Mouse (Mus musculus) urinary bladder, postnatal 0 days (tissue): Measurements from ENCODE around the gene Trappc3l. TPM values are rescaled to one million over a fixed set of nuclear protein-coding genes. Genes with fewer than 3 reads are reported as not detected.

ENCODE experiments used
- polyA plus RNA-seq: library from polyadenylated mRNA; unstranded; fragments of >200 nt; fragmentation: Nextera tagmentation; extraction: Ambion mirVana; gene quantifications from 2 replicates; pipeline ENCODE4 v1.2.1, GENCODE M21; 2015

Gene Trappc3l
- polyA plus RNA-seq = 0.19 TPM in 1 of 2 replicates, not detected in the other

GRCm38 (mm10) chr10:34037401-34037800, at the start of gene Trappc3l:
Gene Trappc3l, plus strand, starts transcription at chr10:34037597.

GRCm38 (mm10) chr10:34019302-34020075, 17.9 kb upstream of the Trappc3l start, which contains the start of gene Rwdd1:
Gene Rwdd1, minus strand, starts transcription at chr10:34019624.

GRCm38 (mm10) chr10:34044210-34044609, 6.8 kb downstream of the Trappc3l start, which contains the start of gene Calhm4:
Gene Calhm4, minus strand, starts transcription at chr10:34044310.

GRCm38 (mm10) chr10:34096418-34096883, 59.1 kb downstream of the Trappc3l start, which contains the start of gene Calhm5:
Gene Calhm5, minus strand, starts transcription at chr10:34096519.

GRCm38 (mm10) chr10:34127392-34128378, 90.3 kb downstream of the Trappc3l start, which contains the start of gene Calhm6:
Gene Calhm6, minus strand, starts transcription at chr10:34127984.

Other genes starting within 250 kb of the Trappc3l start
- not detected in 2 replicates for gene Sult3a1, start 179.9 kb upstream of the Trappc3l start, polyA plus RNA-seq
- 1.4 and 1.9 TPM in 2 replicates for gene Rsph4a, start 132.5 kb upstream of the Trappc3l start, polyA plus RNA-seq
- gene Zup1, start 86.3 kb upstream of the Trappc3l start, polyA plus RNA-seq = 9.4 and 9.8 TPM in 2 replicates
- gene Rwdd1, start 18.0 kb upstream of the Trappc3l start, polyA plus RNA-seq = 109 and 132 TPM in 2 replicates
- not detected in 2 replicates for gene Calhm4, start 6.7 kb downstream of the Trappc3l start, polyA plus RNA-seq
- 8.4 and 9.1 TPM in 2 replicates for gene Calhm5, start 58.9 kb downstream of the Trappc3l start, polyA plus RNA-seq
- gene Calhm6, start 90.4 kb downstream of the Trappc3l start, polyA plus RNA-seq = 0.73 and 1.7 TPM in 2 replicates
- 19.7 and 22.8 TPM in 2 replicates for gene Dse, start 170.1 kb downstream of the Trappc3l start, polyA plus RNA-seq
- gene Tspyl1, start 244.6 kb downstream of the Trappc3l start, polyA plus RNA-seq = 61.2 and 75.4 TPM in 2 replicates